Mouse (Mus musculus): ENCODE measurements around the gene Phf19.

GRCm38 (mm10) chr2:34938269-34939208 is 24.7 kb upstream of the Phf19 start:
- no peak for TF ChIP-seq TAL1 (IDR thresholded peaks at IDR 0.05; ENCODE audit: low read length)
- TF ChIP-seq GATA1 (IDR thresholded peaks at IDR 0.05; ENCODE audit: low read length) = no peak
